Mouse (Mus musculus) cerebellum, adult 2 months (tissue): ENCODE results near the gene Dmtf1.

ENCODE experiments used
- CTCF ChIP-seq: fragments of 200-500 bp; IDR thresholded peaks from 2 replicates; pipeline ENCODE4 v1.5.1; 2011; ENCODE audit warnings: low read depth, mild to moderate bottlenecking, control low read depth, low read length, moderate library complexity, borderline replicate concordance; ENCODE audit not compliant: insufficient read depth
- POLR2A ChIP-seq: fragments of 200-500 bp; IDR thresholded peaks from 2 replicates; pipeline ENCODE4 v1.6.1; 2011; ENCODE audit warnings: low read length, control low read depth, borderline replicate concordance; ENCODE audit not compliant: insufficient read depth

DNA sequence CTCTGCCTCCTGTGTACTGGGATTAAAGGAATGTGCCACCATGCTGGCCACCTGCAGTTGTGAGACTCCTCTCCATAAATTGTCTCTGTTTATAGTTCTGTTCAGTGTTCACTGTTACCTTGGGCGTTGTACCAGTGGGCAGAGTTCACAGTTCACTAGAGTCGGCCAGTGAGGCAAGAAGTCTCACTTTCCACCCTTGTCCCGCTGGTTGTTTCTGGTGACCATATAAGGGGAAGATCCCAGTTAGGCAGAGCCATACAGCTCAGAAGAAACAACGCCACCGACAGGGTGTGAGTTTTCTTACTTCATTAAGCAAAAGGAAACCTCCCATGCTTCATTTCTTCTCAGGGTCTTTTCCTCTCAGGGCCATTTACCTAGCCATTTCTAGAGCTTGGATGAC, 53.1 kb downstream of the Dmtf1 start:
- TF ChIP-seq CTCF, result no peak
- TF ChIP-seq POLR2A, result no peak
